Mouse (Mus musculus) heart, postnatal 10 days (tissue): ENCODE measurements around the gene Tbck. TPM values are rescaled to one million over a fixed set of nuclear protein-coding genes. Genes with fewer than 3 reads are reported as not detected.
A peak's percentile ranks its signal among the peaks of the same experiment; 100 is the strongest.

Experiments
- DNase-seq, 2 experiments: peaks; one replicate each; pipeline ENCODE4 v3.0.0; 2021
- intact Hi-C: fragments of 180-260 bp; cut with DNase I; formaldehyde crosslinking; loops from one replicate; pipeline ENCODE4 v1.15.1; 2025
- total RNA-seq, 2 experiments: library from RNA; stranded (reverse); gene quantifications; 2 replicates each; pipeline ENCODE4 v1.2.3; 2021

Tbck gene
- 10 to 100 TPM; 16.0 to 16.5 TPM for total RNA-seq

- intact Hi-C loops = no loop called here
- peak; percentile 95 for DNase-seq
These were observed at the start of gene Tbck for GRCm38 (mm10) chr3:132683447-132684230. Gene Tbck, plus strand, starts transcription at chr3:132684144.

GRCm38 (mm10) chr3:132637080-132637479 lies 46.9 kb upstream of the Tbck start:
- DNase-seq = no peak
- intact Hi-C loops = loop anchor here (10.0 kb wide), 1 partner anchor 132 kb away; no protein-coding TSS in a partner anchor

GRCm38 (mm10) chr3:132644071-132644470 lies 39.9 kb upstream of the Tbck start:
- DNase-seq = no peak
- intact Hi-C loops = no loop called here

- no peak for DNase-seq
- intact Hi-C loops = no loop called here
These were observed 37.1 kb upstream of the Tbck start for GRCm38 (mm10) chr3:132646814-132647213.

GRCm38 (mm10) chr3:132649368-132649767 lies 34.6 kb upstream of the Tbck start:
- DNase-seq = no peak
- intact Hi-C loops = no loop called here

GRCm38 (mm10) chr3:132650191-132650590 lies 33.8 kb upstream of the Tbck start:
- intact Hi-C loops = no loop called here

GRCm38 (mm10) chr3:132651776-132652175 lies 32.2 kb upstream of the Tbck start:
- peak; percentile 14 to 34 for DNase-seq
- intact Hi-C loops = no loop called here

More at GRCm38 (mm10) chr3:132650191-132650590, 33.8 kb upstream of the Tbck start:
- DNase-seq = no peak

- DNase-seq = no peak
- intact Hi-C loops = no loop called here
These were observed 30.0 kb upstream of the Tbck start for GRCm38 (mm10) chr3:132653959-132654358.

GRCm38 (mm10) chr3:132655955-132656354 lies 28.0 kb upstream of the Tbck start:
- intact Hi-C loops = no loop called here
- DNase-seq = no peak

- intact Hi-C loops = no loop called here
- no peak for DNase-seq
These were observed 6.5 kb upstream of the Tbck start for GRCm38 (mm10) chr3:132677494-132677893.

- intact Hi-C loops = no loop called here
These were observed 436 bp downstream of the Tbck start, which contains the start of gene Aimp1 for GRCm38 (mm10) chr3:132684231-132684928. Gene Aimp1, minus strand, starts transcription at chr3:132684370.

GRCm38 (mm10) chr3:132701368-132701767 lies 17.4 kb downstream of the Tbck start:
- intact Hi-C loops = loop anchor here (5.0 to 10.0 kb wide), 3 partner anchors 194 to 887 kb away; no protein-coding TSS in a partner anchor
- DNase-seq = peak; percentile 4 to 28

More at GRCm38 (mm10) chr3:132684231-132684928, 436 bp downstream of the Tbck start, which contains the start of gene Aimp1:
- DNase-seq = no peak

- DNase-seq = no peak
- intact Hi-C loops = loop anchor here (5.0 to 10.0 kb wide), 3 partner anchors 197 to 889 kb away; no protein-coding TSS in a partner anchor
These were observed 20.3 kb downstream of the Tbck start for GRCm38 (mm10) chr3:132704216-132704615.

- intact Hi-C loops = loop anchor here (10.0 kb wide), 2 partner anchors 732 to 892 kb away; no protein-coding TSS in a partner anchor
- DNase-seq = no peak
These were observed 23.0 kb downstream of the Tbck start for GRCm38 (mm10) chr3:132706977-132707376.

GRCm38 (mm10) chr3:132713913-132714312 lies 30.0 kb downstream of the Tbck start:
- intact Hi-C loops = no loop called here
- DNase-seq = no peak

GRCm38 (mm10) chr3:132717316-132717715 lies 33.4 kb downstream of the Tbck start:
- intact Hi-C loops = no loop called here
- no peak for DNase-seq

GRCm38 (mm10) chr3:132724326-132724725 lies 40.4 kb downstream of the Tbck start:
- intact Hi-C loops = no loop called here
- DNase-seq = no peak

GRCm38 (mm10) chr3:132744287-132745146 lies 60.6 kb downstream of the Tbck start:
- intact Hi-C loops = no loop called here
- no peak for DNase-seq

GRCm38 (mm10) chr3:132747036-132747435 lies 63.1 kb downstream of the Tbck start:
- intact Hi-C loops = loop anchor here (2.0 kb wide), 2 partner anchors 344 to 526 kb away; partner anchors contain the start of gene Ints12
- peak; percentile 66 to 75 for DNase-seq

- intact Hi-C loops = loop anchor here (2.0 kb wide), 2 partner anchors 343 to 525 kb away; partner anchors contain the start of gene Ints12
- DNase-seq = peak; percentile 3 to 4
These were observed 63.8 kb downstream of the Tbck start for GRCm38 (mm10) chr3:132747766-132748165.
